Mouse (Mus musculus) liver, adult 2 months (tissue): ENCODE results near the gene Prrg4.
"Not testable (repeated sequence)": the region's sequence is repeated elsewhere in the genome, so short reads cannot be mapped to it uniquely, and the experiment has no call there.

Source experiments
- CTCF ChIP-seq: fragments of 200-500 bp; IDR thresholded peaks from 2 replicates; pipeline ENCODE4 v1.5.1; 2011; ENCODE audit warnings: low read depth, low read length, control low read depth
- POLR2A ChIP-seq: fragments of 200-500 bp; IDR thresholded peaks from 2 replicates; pipeline ENCODE4 v1.6.1; 2011; ENCODE audit warnings: low read length, control low read depth; ENCODE audit not compliant: insufficient read depth; ENCODE audit errors: extremely low read depth

- not testable (repeated sequence) for TF ChIP-seq CTCF, POLR2A
Observed at GRCm38 (mm10) chr2:104858083-104858482, 8.4 kb upstream of the Prrg4 start.
